Mouse (Mus musculus) liver, postnatal 0 days (tissue): ENCODE measurements at regions not wholly inside any gene's neighbourhood (a gene's known extent, or its start where the extent isn't known, plus 50 kb on each side); places are given as distances from the start of the nearest gene placed in this dataset.

ENCODE experiments used
- CTCF ChIP-seq: sonication (generic); IDR thresholded peaks from 2 replicates; pipeline ENCODE4 v1.5.1; 2016; ENCODE audit warnings: antibody characterized with exemption, low read depth
- EP300 ChIP-seq: IDR thresholded peaks from 2 replicates; pipeline ENCODE4 v1.6.1; 2016; ENCODE audit warnings: antibody characterized with exemption, low read depth, mild to moderate bottlenecking

DNA sequence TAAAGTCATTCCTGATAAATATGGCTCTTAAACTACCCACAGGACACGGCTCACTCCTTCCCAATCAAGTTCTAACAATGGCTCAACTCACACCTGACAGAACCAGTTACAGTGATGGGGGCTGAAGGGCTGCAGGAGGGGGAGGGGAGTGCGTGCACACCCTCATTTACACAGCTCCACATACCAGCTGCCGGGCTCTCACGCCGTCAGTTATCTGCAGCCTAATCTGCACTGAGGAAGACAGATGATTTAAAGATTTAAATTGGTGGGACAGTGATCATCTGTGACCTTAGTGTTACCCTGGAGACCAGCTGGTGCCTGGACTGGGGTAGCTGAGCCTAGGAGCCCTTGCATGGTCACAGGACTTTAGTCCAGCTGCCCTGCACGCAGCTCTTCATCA, 151.2 kb upstream of the Creb1 start:
- TF ChIP-seq EP300 (no peak), CTCF (no peak)
